Mouse (Mus musculus) thymus, postnatal 4 days (tissue): ENCODE measurements at regions not wholly inside any gene's neighbourhood (a gene's known extent, or its start where the extent isn't known, plus 50 kb on each side); places are given as distances from the start of the nearest gene placed in this dataset.

Experiments
- DNase-seq: peaks from one replicate; pipeline ENCODE4 v3.0.0; 2021

DNA sequence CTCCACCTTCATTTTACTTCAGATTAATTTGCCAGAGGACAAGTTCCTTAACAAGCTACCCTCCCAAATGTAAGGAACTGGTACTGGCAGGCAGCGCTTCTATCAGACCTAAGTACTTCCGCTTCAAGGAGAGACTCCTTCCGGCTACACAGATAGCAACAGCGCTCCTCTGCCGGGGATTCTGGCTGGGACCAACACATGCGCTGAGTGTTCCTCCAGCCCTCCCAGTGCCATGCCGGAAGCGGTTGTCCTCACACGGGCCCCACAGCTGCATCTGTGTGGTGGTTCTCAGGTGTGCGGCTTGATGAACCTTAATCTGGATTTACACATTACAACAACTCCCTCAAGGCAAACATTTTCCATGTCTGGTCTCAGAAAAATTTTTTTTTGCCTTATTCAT is 336.1 kb upstream of the Map3k7 start:
- peak; percentile 31 for DNase-seq

GRCm38 (mm10) chr4:31638564-31638963 is 325.3 kb upstream of the Map3k7 start:
- DNase-seq: no peak

- DNase-seq: peak; percentile 24
Measured at GRCm38 (mm10) chr4:31642161-31642560, 321.7 kb upstream of the Map3k7 start.

GRCm38 (mm10) chr4:31642593-31643290 is 321.2 kb upstream of the Map3k7 start:
- DNase-seq: no peak

GRCm38 (mm10) chr4:31648631-31649368 is 315.1 kb upstream of the Map3k7 start:
- DNase-seq: no peak

- DNase-seq: no peak
Measured at GRCm38 (mm10) chr4:31655364-31656106, 308.4 kb upstream of the Map3k7 start.

- no peak for DNase-seq
Measured at GRCm38 (mm10) chr4:31656111-31656510, 307.8 kb upstream of the Map3k7 start.

DNA sequence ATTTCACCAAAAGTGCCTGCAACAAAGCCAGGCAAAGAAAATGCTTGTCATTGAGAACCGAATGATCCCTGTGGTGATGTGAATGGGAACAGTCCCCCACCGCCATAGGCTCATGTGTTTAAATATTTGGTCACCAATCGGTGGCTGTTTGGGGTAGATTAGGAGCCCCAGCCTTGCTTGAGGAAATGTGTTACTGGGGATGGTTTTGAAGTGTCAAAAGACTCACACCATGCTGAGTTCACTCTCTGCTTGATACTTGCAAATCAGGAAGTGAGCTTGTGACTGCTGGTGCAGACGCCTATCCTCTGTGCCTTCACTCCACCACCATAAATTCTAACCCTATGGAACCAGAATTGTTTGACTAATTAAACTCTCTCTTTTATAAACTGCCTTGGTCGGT is 305.1 kb upstream of the Map3k7 start:
- DNase-seq: no peak

GRCm38 (mm10) chr4:31660896-31661295 is 303.0 kb upstream of the Map3k7 start:
- DNase-seq: no peak

DNA sequence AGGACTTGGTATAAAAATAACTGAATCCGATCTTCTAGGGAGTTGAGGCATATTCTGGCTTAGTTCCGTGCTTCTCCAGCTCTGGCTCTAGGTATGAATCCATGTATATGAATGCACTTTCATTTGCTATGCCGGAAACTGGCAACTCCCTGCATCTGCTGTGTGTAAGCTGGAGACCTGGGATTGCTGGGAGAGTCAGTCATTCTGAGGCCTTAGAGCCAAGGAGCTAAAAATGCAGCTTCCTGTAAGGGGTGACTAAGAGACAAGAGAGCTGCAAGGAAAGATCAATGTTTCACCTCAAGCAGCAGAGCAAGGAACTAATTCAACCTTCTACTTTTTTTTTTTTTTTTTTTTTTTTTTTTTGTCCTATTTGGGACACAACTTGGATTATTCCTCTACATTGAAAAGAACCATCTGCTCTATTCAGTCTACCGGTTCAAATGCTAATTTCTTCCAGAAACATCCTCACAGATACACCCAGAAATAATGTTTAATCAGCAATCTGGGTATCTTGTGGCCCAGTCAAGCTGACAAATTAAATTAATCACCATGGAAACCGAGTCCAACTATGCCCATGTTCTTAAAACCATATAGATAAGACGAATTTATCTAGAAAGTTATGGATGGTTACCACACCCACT is 292.2 kb upstream of the Map3k7 start:
- DNase-seq: no peak

DNA sequence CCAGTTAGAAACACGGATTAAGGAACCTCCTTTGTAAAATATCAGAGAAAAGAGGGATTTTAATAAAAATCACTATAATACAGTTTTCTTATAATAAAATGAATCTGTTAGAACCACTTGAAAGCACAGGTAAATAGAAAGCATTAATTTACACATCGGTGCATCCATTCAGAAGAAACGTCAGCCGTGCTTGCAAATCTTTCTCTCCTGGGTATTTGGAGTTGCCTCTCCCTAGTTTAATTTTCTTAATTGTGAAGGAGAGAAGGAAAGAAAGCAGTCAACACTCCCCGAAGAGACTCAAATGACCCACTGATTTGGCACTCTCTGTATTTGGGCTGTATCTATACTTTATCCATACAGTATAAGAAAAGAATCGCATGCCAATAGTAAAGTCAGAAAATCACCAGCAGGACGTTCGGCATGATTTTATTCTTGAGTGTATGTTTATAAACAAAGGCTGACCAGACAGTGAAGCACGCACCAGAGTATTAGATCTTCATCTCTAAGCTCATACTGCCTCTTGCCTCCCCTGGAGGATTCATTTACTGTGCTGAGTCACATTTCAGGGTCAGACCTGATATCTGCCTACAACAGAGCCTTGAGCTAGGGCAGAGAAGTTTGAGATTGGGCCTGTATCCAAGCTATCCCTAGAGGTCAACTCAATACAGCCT is 291.6 kb upstream of the Map3k7 start:
- DNase-seq: no peak

- DNase-seq: no peak
Measured at GRCm38 (mm10) chr4:31672842-31673171, 291.1 kb upstream of the Map3k7 start.

DNA sequence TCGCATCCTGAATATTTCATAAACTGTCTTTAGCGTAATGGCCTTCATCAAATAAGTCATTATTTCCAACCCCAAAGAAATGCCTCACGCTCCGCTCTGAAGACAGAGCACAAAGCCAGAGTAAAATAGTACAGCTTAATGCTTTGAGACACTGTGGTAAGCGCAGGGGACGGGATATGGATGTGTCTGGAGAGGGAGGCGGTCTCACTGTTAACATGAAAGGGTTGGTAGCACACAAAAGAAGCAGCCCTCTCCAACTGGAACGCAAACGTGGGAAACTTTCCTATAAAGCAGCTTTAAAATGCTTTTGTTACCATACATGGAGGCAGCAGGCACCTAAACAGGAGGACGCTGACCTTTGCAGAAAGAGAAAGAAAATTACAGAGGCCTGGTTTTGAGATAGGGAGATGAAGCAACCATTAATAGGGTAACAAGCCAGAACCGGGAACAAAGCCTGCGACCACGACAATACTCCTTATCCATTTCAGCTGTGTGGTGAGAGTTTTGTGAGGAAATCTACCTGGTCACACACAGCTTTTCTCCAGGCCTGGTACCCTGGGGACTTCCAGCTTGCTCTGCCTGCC is 284.8 kb upstream of the Map3k7 start:
- DNase-seq: no peak

DNA sequence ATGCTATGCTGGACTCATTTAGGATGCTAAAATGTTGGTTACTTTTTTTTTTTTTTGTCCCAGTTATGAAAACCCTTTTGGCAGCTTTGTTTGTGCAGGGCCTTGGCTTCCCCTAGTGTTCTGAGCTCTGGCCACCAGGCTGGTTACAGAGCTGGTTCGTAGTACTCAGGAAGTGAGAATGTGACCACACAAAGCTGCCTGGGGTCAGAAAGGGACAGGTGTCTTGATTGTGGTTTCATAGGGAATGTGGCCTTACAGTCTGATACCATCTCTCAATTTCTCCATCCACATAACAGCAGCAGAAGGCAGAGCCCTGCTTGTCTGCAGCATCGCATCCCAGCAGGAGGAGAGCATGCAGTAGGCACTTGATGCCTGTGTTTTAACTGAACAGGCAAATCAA is 282.9 kb upstream of the Map3k7 start:
- no peak for DNase-seq

GRCm38 (mm10) chr4:31689083-31689482 is 274.8 kb upstream of the Map3k7 start:
- no peak for DNase-seq

- no peak for DNase-seq
Measured at GRCm38 (mm10) chr4:31697769-31698505, 266.0 kb upstream of the Map3k7 start.

GRCm38 (mm10) chr4:31698506-31698782 is 265.5 kb upstream of the Map3k7 start:
- DNase-seq: no peak

GRCm38 (mm10) chr4:31699296-31699695 is 264.6 kb upstream of the Map3k7 start:
- DNase-seq: no peak

GRCm38 (mm10) chr4:31714054-31714651 is 249.7 kb upstream of the Map3k7 start:
- no peak for DNase-seq

GRCm38 (mm10) chr4:31723501-31723900 is 240.4 kb upstream of the Map3k7 start:
- no peak for DNase-seq

- no peak for DNase-seq
Measured at GRCm38 (mm10) chr4:31724400-31724799, 239.5 kb upstream of the Map3k7 start.
